Mouse (Mus musculus): ENCODE measurements around the gene Klf15. TPM values are rescaled to one million over a fixed set of nuclear protein-coding genes. Genes with fewer than 3 reads are reported as not detected.

The Klf15 gene
- polyA plus RNA-seq, 1 experiment: not detected

- H3K27ac ChIP-seq (ENCODE audit: insufficient read depth, low read depth, low read length): no peak overlapping the region
- peaks cover 12% of the 10 kb centered on the region for H3K4me1 ChIP-seq (ENCODE audit: control insufficient read depth, insufficient read depth, low read length)
- H3K4me3 ChIP-seq (ENCODE audit: insufficient read depth, low read depth, low read length): no peak overlapping the region
- TF ChIP-seq CTCF (IDR thresholded peaks at IDR 0.05; ENCODE audit: insufficient read depth, low read depth, low read length): no peak
- no peak for TF ChIP-seq POLR2A (IDR thresholded peaks at IDR 0.05; ENCODE audit: insufficient read depth, low read depth, low read length)
- WGBS: 19% methylated on average over 14 of the region's 14 CpGs
Observed at GRCm38 (mm10) chr6:90476941-90477518, 14.7 kb downstream of the Klf15 start.

- H3K27ac ChIP-seq (ENCODE audit: insufficient read depth, low read depth, low read length): no peak overlapping the region
- no peak for TF ChIP-seq POLR2A (IDR thresholded peaks at IDR 0.05; ENCODE audit: insufficient read depth, low read depth, low read length)
- no peak for TF ChIP-seq CTCF (IDR thresholded peaks at IDR 0.05; ENCODE audit: insufficient read depth, low read depth, low read length)
- no peaks in the 10 kb centered on the region for H3K4me1 ChIP-seq (ENCODE audit: control insufficient read depth, insufficient read depth, low read length)
- 80% methylated on average over 3 of the region's 3 CpGs for WGBS
- no peak overlapping the region for H3K4me3 ChIP-seq (ENCODE audit: insufficient read depth, low read depth, low read length)
Observed at GRCm38 (mm10) chr6:90484249-90484648, 21.9 kb downstream of the Klf15 start.

- whole genome bisulfite sequencing: 32% methylated on average over 5 of the region's 5 CpGs
- Histone ChIP-seq H3K27ac (ENCODE audit: insufficient read depth, low read depth, low read length) (no peak overlapping the region), H3K4me1 (ENCODE audit: control insufficient read depth, insufficient read depth, low read length) (no peaks in the 10 kb centered on the region), H3K4me3 (ENCODE audit: insufficient read depth, low read depth, low read length) (no peak overlapping the region)
- no peak for TF ChIP-seq CTCF (IDR thresholded peaks at IDR 0.05; ENCODE audit: insufficient read depth, low read depth, low read length)
- TF ChIP-seq POLR2A (IDR thresholded peaks at IDR 0.05; ENCODE audit: insufficient read depth, low read depth, low read length): no peak
Observed at GRCm38 (mm10) chr6:90484876-90485275, 22.5 kb downstream of the Klf15 start.

GRCm38 (mm10) chr6:90486176-90486921, 24.0 kb downstream of the Klf15 start, which contains the start of gene Aldh1l1:
Gene Aldh1l1, plus strand, starts transcription at chr6:90486427.
- Histone ChIP-seq H3K4me1 (ENCODE audit: control insufficient read depth, insufficient read depth, low read length) (peaks cover 2% of the 10 kb centered on the region; the same call in 1 of the 2 replicates), H3K27ac (ENCODE audit: insufficient read depth, low read depth, low read length) (no peak within 1 kb of the TSS), H3K4me3 (ENCODE audit: insufficient read depth, low read depth, low read length) (no peak within 1 kb of the TSS)
- 87% methylated on average over 12 of the region's 12 CpGs for WGBS
- TF ChIP-seq POLR2A (IDR thresholded peaks at IDR 0.05; ENCODE audit: insufficient read depth, low read depth, low read length): no peak
- TF ChIP-seq CTCF (IDR thresholded peaks at IDR 0.05; ENCODE audit: insufficient read depth, low read depth, low read length): no peak

GRCm38 (mm10) chr6:90487531-90487930, 25.2 kb downstream of the Klf15 start:
- WGBS: 93% methylated on average over 1 of the region's 1 CpGs
- TF ChIP-seq CTCF (IDR thresholded peaks at IDR 0.05; ENCODE audit: insufficient read depth, low read depth, low read length): no peak
- no peak for TF ChIP-seq POLR2A (IDR thresholded peaks at IDR 0.05; ENCODE audit: insufficient read depth, low read depth, low read length)
- Histone ChIP-seq H3K4me3 (ENCODE audit: insufficient read depth, low read depth, low read length) (no peak overlapping the region), H3K4me1 (ENCODE audit: control insufficient read depth, insufficient read depth, low read length) (peaks cover 2% of the 10 kb centered on the region; the same call in 1 of the 2 replicates), H3K27ac (ENCODE audit: insufficient read depth, low read depth, low read length) (no peak overlapping the region)

GRCm38 (mm10) chr6:90489532-90489931, 27.2 kb downstream of the Klf15 start:
- TF ChIP-seq CTCF (IDR thresholded peaks at IDR 0.05; ENCODE audit: insufficient read depth, low read depth, low read length) (no peak), POLR2A (IDR thresholded peaks at IDR 0.05; ENCODE audit: insufficient read depth, low read depth, low read length) (no peak)
- Histone ChIP-seq H3K4me1 (ENCODE audit: control insufficient read depth, insufficient read depth, low read length) (peaks cover 2% of the 10 kb centered on the region; the same call in 1 of the 2 replicates), H3K27ac (ENCODE audit: insufficient read depth, low read depth, low read length) (no peak overlapping the region), H3K4me3 (ENCODE audit: insufficient read depth, low read depth, low read length) (no peak overlapping the region)
- WGBS: 92% methylated on average over 3 of the region's 3 CpGs

GRCm38 (mm10) chr6:90490976-90491375, 28.6 kb downstream of the Klf15 start:
- H3K27ac ChIP-seq (ENCODE audit: insufficient read depth, low read depth, low read length): no peak overlapping the region
- no peak overlapping the region for H3K4me3 ChIP-seq (ENCODE audit: insufficient read depth, low read depth, low read length)
- H3K4me1 ChIP-seq (ENCODE audit: control insufficient read depth, insufficient read depth, low read length): peaks cover 9% of the 10 kb centered on the region
- TF ChIP-seq POLR2A (IDR thresholded peaks at IDR 0.05; ENCODE audit: insufficient read depth, low read depth, low read length) (no peak), CTCF (IDR thresholded peaks at IDR 0.05; ENCODE audit: insufficient read depth, low read depth, low read length) (no peak)
- WGBS: 38% methylated on average over 2 of the region's 2 CpGs

GRCm38 (mm10) chr6:90491956-90492744, 29.8 kb downstream of the Klf15 start:
- TF ChIP-seq CTCF (IDR thresholded peaks at IDR 0.05; ENCODE audit: insufficient read depth, low read depth, low read length) (no peak), POLR2A (IDR thresholded peaks at IDR 0.05; ENCODE audit: insufficient read depth, low read depth, low read length) (no peak)
- 93% methylated on average over 10 of the region's 10 CpGs for WGBS
- no peak overlapping the region for H3K27ac ChIP-seq (ENCODE audit: insufficient read depth, low read depth, low read length)
- no peak overlapping the region for H3K4me3 ChIP-seq (ENCODE audit: insufficient read depth, low read depth, low read length)
- peaks cover 9% of the 10 kb centered on the region for H3K4me1 ChIP-seq (ENCODE audit: control insufficient read depth, insufficient read depth, low read length)

- TF ChIP-seq CTCF (IDR thresholded peaks at IDR 0.05; ENCODE audit: insufficient read depth, low read depth, low read length) (no peak), POLR2A (IDR thresholded peaks at IDR 0.05; ENCODE audit: insufficient read depth, low read depth, low read length) (no peak)
- Histone ChIP-seq H3K27ac (ENCODE audit: insufficient read depth, low read depth, low read length) (no peak overlapping the region), H3K4me3 (ENCODE audit: insufficient read depth, low read depth, low read length) (no peak overlapping the region), H3K4me1 (ENCODE audit: control insufficient read depth, insufficient read depth, low read length) (peaks cover 9% of the 10 kb centered on the region)
- WGBS: 79% methylated on average over 3 of the region's 3 CpGs
Observed at GRCm38 (mm10) chr6:90494155-90494554, 31.8 kb downstream of the Klf15 start.

Data from olfactory bulb, adult 2 months (tissue).